Mouse (Mus musculus) kidney, postnatal 0 days (tissue): ENCODE measurements around the gene Slc47a1. TPM values are rescaled to one million over a fixed set of nuclear protein-coding genes. Genes with fewer than 3 reads are reported as not detected.
"Not testable (repeated sequence)": the region's sequence is repeated elsewhere in the genome, so short reads cannot be mapped to it uniquely, and the experiment has no call there.

Experiments
- ATAC-seq: fragments of 200-750 bp; cut with Nextera tagmentation; replicated peaks from 2 replicates; pipeline ENCODE4 v1.8.0; 2017; ENCODE audit warnings: low read depth, moderate number of reproducible peaks, moderate TSS enrichment, moderate library complexity; ENCODE audit not compliant: low FRiP score
- DNase-seq: peaks from one replicate; pipeline ENCODE4 v3.0.0-alpha.2; 2016; ENCODE audit warnings: low spot score
- H3K27ac ChIP-seq: fragments of 300-500 bp; sonication (generic); 2 replicates; pipeline ENCODE4 v1.5.1; 2014; ENCODE audit warnings: mild to moderate bottlenecking
- H3K27me3 ChIP-seq: fragments of 300-500 bp; sonication (generic); 2 replicates; pipeline ENCODE4 v1.6.1; 2014; ENCODE audit warnings: low read length, mixed read lengths; ENCODE audit not compliant: insufficient read depth
- H3K36me3 ChIP-seq: fragments of 300-500 bp; sonication (generic); 2 replicates; pipeline ENCODE4 v1.6.1; 2014; ENCODE audit warnings: low read length, mixed read lengths; ENCODE audit not compliant: insufficient read depth
- H3K4me1 ChIP-seq: fragments of 300-500 bp; sonication (generic); replicated peaks from 2 replicates; pipeline ENCODE4 v1.6.1; 2014; ENCODE audit warnings: antibody characterized with exemption, low read length, mixed read lengths; ENCODE audit not compliant: insufficient read depth
- H3K4me2 ChIP-seq: fragments of 300-500 bp; sonication (generic); 2 replicates; pipeline ENCODE4 v1.6.1; 2014; ENCODE audit warnings: mild to moderate bottlenecking, low read length, moderate library complexity, mixed read lengths
- H3K4me3 ChIP-seq: fragments of 300-500 bp; sonication (generic); replicated peaks from 2 replicates; pipeline ENCODE4 v1.5.1; 2014; ENCODE audit warnings: low read depth, low read length
- H3K9ac ChIP-seq: fragments of 300-500 bp; sonication (generic); 2 replicates; pipeline ENCODE4 v1.6.1; 2014; ENCODE audit warnings: low read depth, low read length
- H3K9me3 ChIP-seq: fragments of 300-500 bp; sonication (generic); replicated peaks from 2 replicates; pipeline ENCODE4 v1.6.1; 2016; ENCODE audit warnings: low read length, inconsistent platforms, mixed read lengths
- CTCF ChIP-seq: IDR thresholded peaks from 2 replicates; pipeline ENCODE4 v1.5.1; 2016; ENCODE audit warnings: antibody characterized with exemption, low read depth, mild to moderate bottlenecking, moderate library complexity
- WGBS: fragments of 180-500 bp; shearing (Covaris S2); extraction: QIAGEN DNeasy Blood & Tissue Kit; methylation state at CpG from one replicate; pipeline ENCODE4 v1.1.7; 2014; 5-methylcytosine and 5-hydroxymethylcytosine counted together
- polyA plus RNA-seq: library from polyadenylated mRNA; unstranded; fragments of >200 nt; fragmentation: Nextera tagmentation; extraction: Ambion mirVana; gene quantifications from 2 replicates; pipeline ENCODE4 v1.2.1, GENCODE M21; 2015

Slc47a1 gene
- polyA plus RNA-seq, 1 experiment from 2014 or later, result 45.7 TPM

DNA sequence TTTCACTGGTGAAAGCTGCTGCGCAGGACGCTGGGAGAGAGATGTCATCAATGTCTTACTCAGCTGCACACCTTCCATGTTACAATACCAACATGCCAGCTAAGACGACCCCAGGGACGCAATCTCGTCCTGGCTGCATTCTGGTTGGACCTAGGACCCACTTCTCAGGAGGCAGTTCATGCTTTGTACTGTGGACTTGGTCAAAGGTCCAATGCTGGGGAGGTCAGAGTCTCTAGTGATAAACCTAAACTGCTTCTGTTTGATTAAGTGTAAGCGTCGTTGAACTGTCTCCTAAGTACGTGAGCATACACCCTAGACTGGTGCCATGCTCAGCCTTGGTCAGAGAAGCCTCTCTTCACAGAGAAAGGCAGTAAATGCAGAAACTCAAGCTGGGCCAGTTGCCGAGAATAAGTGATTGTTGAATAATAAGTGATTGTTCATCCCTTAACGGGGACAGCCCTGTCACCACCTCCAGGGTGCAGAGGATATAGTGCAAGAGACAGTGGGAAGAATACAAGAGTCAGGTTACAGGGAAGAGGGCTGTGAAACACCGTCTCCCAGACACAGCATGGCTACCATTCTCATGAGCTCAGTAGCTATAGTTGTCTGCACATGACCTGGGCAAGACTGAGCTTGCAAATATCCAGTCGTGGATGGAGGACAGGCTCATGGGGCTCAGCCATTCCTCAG is 58.8 kb downstream of the Slc47a1 start:
- ATAC-seq, result no peak

GRCm38 (mm10) chr11:61316864-61317263 is 61.3 kb downstream of the Slc47a1 start:
- ATAC-seq (no peak), DNase-seq (no peak)
- WGBS, result 51% methylated on average over 2 of the region's 2 CpGs
- Histone ChIP-seq H3K4me1 (no peaks in the 10 kb centered on the region), H3K9me3 (no peaks in the 10 kb centered on the region), H3K27ac (no peak overlapping the region), H3K27me3 (no peaks in the 10 kb centered on the region), H3K4me2 (no peak overlapping the region), H3K36me3 (no peaks in the 10 kb centered on the region), H3K4me3 (no peak overlapping the region), H3K9ac (no peak overlapping the region)
- TF ChIP-seq CTCF, result no peak

More for the DNA sequence above, 58.8 kb downstream of the Slc47a1 start:
- Histone ChIP-seq H3K36me3 (no peaks in the 10 kb centered on the region), H3K4me2 (no peak overlapping the region), H3K27ac (no peak overlapping the region), H3K9me3 (no peaks in the 10 kb centered on the region), H3K9ac (no peak overlapping the region), H3K4me1 (no peaks in the 10 kb centered on the region), H3K27me3 (no peaks in the 10 kb centered on the region), H3K4me3 (no peak overlapping the region)
- DNase-seq, result no peak
- TF ChIP-seq CTCF, result no peak
- 39% methylated on average over 12 of the region's 12 CpGs for WGBS

DNA sequence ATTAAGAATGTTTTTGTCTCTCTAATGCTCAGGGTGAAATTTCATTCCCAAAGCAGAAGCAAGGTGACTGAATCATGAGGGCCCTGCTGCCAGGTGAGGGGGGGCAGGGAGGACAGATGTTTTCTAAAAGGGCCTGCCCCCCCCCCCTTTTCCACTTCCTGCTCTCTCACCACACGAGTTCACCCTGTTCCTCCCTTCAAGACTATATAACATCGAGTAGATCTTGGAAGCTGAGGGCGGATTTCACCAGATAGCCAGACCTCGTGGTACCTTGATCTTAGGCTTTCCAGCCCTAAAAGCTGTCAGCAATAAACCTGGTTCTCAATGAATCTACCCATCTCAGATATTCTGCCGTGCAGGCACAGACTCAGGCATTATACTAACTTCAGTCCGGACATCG is 67.8 kb downstream of the Slc47a1 start:
- no peaks in the 10 kb centered on the region for H3K9me3 ChIP-seq
- no peak overlapping the region for H3K4me2 ChIP-seq
- TF ChIP-seq CTCF, result no peak
- H3K4me1 ChIP-seq, result no peaks in the 10 kb centered on the region
- no peaks in the 10 kb centered on the region for H3K36me3 ChIP-seq
- no peak for DNase-seq
- H3K27ac ChIP-seq, result no peak overlapping the region
- WGBS, result 54% methylated on average over 7 of the region's 7 CpGs
- H3K9ac ChIP-seq, result no peak overlapping the region
- H3K4me3 ChIP-seq, result no peak overlapping the region
- H3K27me3 ChIP-seq, result no peaks in the 10 kb centered on the region
- ATAC-seq, result no peak

DNA sequence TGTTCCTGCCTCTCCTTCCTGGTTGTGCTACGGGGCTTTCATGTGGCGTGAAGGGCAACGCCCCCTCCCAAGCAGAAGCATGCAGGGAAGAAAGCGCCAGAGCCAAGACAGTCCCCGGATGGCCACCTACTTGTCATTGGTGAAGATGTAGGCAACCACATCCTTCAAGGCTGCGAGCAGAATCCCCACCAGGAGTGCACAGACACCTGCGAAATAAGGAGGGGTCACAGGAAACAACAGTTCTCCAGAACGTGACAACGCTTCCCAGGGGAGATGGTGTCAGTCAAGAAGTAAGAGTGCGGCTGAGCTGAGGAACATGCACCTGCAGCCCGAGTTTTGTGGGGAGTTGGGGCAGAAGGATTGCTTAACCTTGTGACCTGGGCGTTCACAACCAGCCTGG is 68.3 kb downstream of the Slc47a1 start:
- DNase-seq, result no peak
- H3K4me2 ChIP-seq, result no peak overlapping the region
- no peaks in the 10 kb centered on the region for H3K36me3 ChIP-seq
- H3K27me3 ChIP-seq, result no peaks in the 10 kb centered on the region
- H3K4me3 ChIP-seq, result no peak overlapping the region
- WGBS, result 61% methylated on average over 12 of the region's 12 CpGs
- no peak for TF ChIP-seq CTCF
- ATAC-seq, result no peak
- H3K9ac ChIP-seq, result no peak overlapping the region
- no peaks in the 10 kb centered on the region for H3K4me1 ChIP-seq
- H3K9me3 ChIP-seq, result no peaks in the 10 kb centered on the region
- H3K27ac ChIP-seq, result no peak overlapping the region

- no peaks in the 10 kb centered on the region for H3K4me1 ChIP-seq
- H3K9ac ChIP-seq, result no peak overlapping the region
- no peak overlapping the region for H3K27ac ChIP-seq
- no peak for TF ChIP-seq CTCF
- H3K36me3 ChIP-seq, result no peaks in the 10 kb centered on the region
- DNase-seq (no peak), ATAC-seq (no peak)
- H3K4me3 ChIP-seq, result no peak overlapping the region
- no peaks in the 10 kb centered on the region for H3K27me3 ChIP-seq
- WGBS, result 40% methylated on average over 7 of the region's 7 CpGs
- H3K9me3 ChIP-seq, result no peaks in the 10 kb centered on the region
- no peak overlapping the region for H3K4me2 ChIP-seq
Observed at GRCm38 (mm10) chr11:61307795-61308194, 70.3 kb downstream of the Slc47a1 start.

DNA sequence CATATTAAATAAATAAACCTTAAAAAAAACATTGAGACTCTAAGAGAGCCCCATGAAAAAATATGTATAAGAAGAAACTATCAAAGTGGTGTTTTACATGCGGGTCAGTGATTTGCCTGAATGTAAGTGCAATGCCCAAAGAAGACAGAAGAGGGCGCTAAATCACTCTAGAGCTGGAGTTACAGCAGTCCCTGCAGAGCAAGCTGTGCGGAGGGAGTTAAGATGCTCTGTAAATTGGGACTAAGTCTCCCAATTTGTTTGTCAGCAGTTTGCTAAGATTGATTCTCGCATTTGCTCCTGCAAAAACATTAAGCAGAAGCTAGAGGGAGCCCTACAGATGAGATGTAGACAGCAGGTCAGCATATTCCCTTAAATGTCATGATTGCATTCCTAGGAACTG is 72.8 kb downstream of the Slc47a1 start:
- Histone ChIP-seq H3K4me2 (no peak overlapping the region), H3K36me3 (no peaks in the 10 kb centered on the region), H3K27me3 (no peaks in the 10 kb centered on the region), H3K4me3 (no peak overlapping the region), H3K9ac (no peak overlapping the region), H3K27ac (no peak overlapping the region), H3K9me3 (no peaks in the 10 kb centered on the region), H3K4me1 (peaks cover 8% of the 10 kb centered on the region; the same call in 1 of the 2 replicates)
- no peak for ATAC-seq
- DNase-seq, result no peak
- peak; percentile 54; the same call in 1 of the 2 replicates for TF ChIP-seq CTCF
- 79% methylated on average over 4 of the region's 4 CpGs for WGBS

- not testable (repeated sequence) for H3K9ac ChIP-seq, H3K27me3 ChIP-seq, H3K27ac ChIP-seq, DNase-seq, H3K36me3 ChIP-seq, H3K9me3 ChIP-seq, ATAC-seq, H3K4me3 ChIP-seq, H3K4me2 ChIP-seq
- H3K4me1 ChIP-seq, result peaks cover 11% of the 10 kb centered on the region; the same call in 1 of the 2 replicates
- WGBS, result 95% methylated on average over 6 of the region's 10 CpGs
Observed at GRCm38 (mm10) chr11:61304535-61304934, 73.6 kb downstream of the Slc47a1 start.
